Mouse (Mus musculus): ENCODE data around the gene Camsap2. TPM values are rescaled to one million over a fixed set of nuclear protein-coding genes. Genes with fewer than 3 reads are reported as not detected.

The Camsap2 gene
- polyA plus RNA-seq, 1 experiment from 2014 or later: 23.6 TPM

DNA sequence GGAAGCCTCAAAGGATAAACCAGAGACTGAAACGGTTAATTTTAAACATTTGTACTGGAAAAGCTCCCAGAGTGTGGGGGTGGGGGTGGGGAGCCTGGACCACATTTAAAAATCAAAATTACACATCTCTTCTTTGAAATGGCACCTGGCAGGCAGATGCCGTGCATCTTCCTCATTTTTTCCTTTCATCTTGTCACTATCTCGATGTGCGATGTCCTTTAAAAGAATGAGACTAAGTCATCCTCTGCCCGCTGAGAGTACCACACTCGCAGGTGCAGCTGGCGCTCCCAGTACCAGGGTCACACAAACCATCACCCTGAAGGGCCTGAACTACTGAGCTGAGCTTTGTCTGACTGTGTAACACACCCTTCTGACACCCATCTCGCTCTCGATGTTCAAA lies 87.4 kb downstream of the Camsap2 start:
- ATAC-seq: no peak
- peaks cover 16% of the 10 kb centered on the region for H3K27me3 ChIP-seq (replicated peaks; ENCODE audit: control insufficient read depth, insufficient read depth, low read length)

DNA sequence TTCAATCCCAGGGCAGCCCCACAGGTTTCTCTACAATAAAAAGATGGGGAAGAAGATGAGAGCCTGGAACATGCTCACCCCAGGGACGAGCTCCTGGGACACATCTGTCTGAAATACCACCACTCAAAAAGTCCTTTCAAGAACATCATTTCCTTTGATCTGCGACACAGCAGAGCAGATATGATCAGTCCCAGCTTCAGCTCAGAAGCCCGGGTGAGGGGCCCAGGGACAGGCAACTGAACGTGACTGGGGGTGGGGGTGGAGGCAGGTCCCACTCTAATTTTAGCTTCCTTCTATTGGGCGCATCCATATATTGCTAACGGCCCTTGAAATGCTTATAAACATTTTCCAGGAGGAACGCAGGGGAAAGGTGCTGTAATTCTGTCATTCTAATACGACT lies 90.2 kb downstream of the Camsap2 start:
- Histone ChIP-seq H3K27me3 (replicated peaks; ENCODE audit: control insufficient read depth, insufficient read depth, low read length) (peaks cover 8% of the 10 kb centered on the region; the same call in 1 of the 2 replicates), H3K4me3 (ENCODE audit: low read length) (no peak overlapping the region), H3K4me2 (ENCODE audit: low read length) (no peak overlapping the region), H3K9ac (ENCODE audit: low read depth, low read length) (no peak overlapping the region), H3K36me3 (ENCODE audit: control insufficient read depth, insufficient read depth, low read length) (no peaks in the 10 kb centered on the region), H3K4me1 (ENCODE audit: control insufficient read depth, insufficient read depth, low read depth, low read length) (peaks cover 9% of the 10 kb centered on the region), H3K27ac (ENCODE audit: low read depth, low read length) (no peak overlapping the region), H3K9me3 (ENCODE audit: control insufficient read depth, low read length) (no peaks in the 10 kb centered on the region)
- 47% methylated on average over 8 of the region's 8 CpGs for WGBS
- ATAC-seq: no peak

More for the DNA sequence above, 87.4 kb downstream of the Camsap2 start:
- Histone ChIP-seq H3K9me3 (ENCODE audit: control insufficient read depth, low read length) (no peaks in the 10 kb centered on the region), H3K9ac (ENCODE audit: low read depth, low read length) (no peak overlapping the region), H3K36me3 (ENCODE audit: control insufficient read depth, insufficient read depth, low read length) (no peaks in the 10 kb centered on the region), H3K27ac (ENCODE audit: low read depth, low read length) (no peak overlapping the region), H3K4me1 (ENCODE audit: control insufficient read depth, insufficient read depth, low read depth, low read length) (peaks cover 12% of the 10 kb centered on the region), H3K4me2 (ENCODE audit: low read length) (no peak overlapping the region), H3K4me3 (ENCODE audit: low read length) (no peak overlapping the region)
- WGBS: 71% methylated on average over 9 of the region's 9 CpGs

DNA sequence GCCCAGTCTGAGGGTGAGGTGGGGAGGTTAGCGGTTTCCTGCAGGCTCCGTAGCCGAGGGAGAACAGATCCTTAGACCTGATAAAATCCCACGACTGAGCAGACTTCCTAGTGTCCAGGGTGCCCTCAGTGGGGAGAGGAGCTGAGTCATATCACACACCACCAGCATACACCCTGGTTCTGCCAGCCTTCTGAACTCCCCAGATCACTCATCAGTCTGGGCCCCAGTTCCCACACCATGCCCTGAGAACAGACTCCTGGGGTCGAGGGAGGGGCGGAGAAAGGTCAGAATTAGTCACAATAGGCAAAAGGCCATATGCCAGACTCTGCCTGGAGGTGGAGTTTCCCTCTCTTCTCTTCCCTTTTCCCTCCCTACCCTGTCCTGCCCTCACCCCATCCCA lies 90.7 kb downstream of the Camsap2 start:
- H3K36me3 ChIP-seq (ENCODE audit: control insufficient read depth, insufficient read depth, low read length): no peaks in the 10 kb centered on the region
- WGBS: 39% methylated on average over 6 of the region's 6 CpGs
- H3K9ac ChIP-seq (ENCODE audit: low read depth, low read length): no peak overlapping the region
- peaks cover 6% of the 10 kb centered on the region for H3K4me1 ChIP-seq (ENCODE audit: control insufficient read depth, insufficient read depth, low read depth, low read length)
- ATAC-seq: no peak
- H3K4me2 ChIP-seq (ENCODE audit: low read length): no peak overlapping the region
- no peak overlapping the region for H3K27ac ChIP-seq (ENCODE audit: low read depth, low read length)
- H3K27me3 ChIP-seq (replicated peaks; ENCODE audit: control insufficient read depth, insufficient read depth, low read length): peaks cover 8% of the 10 kb centered on the region; the same call in 1 of the 2 replicates
- no peaks in the 10 kb centered on the region for H3K9me3 ChIP-seq (ENCODE audit: control insufficient read depth, low read length)
- H3K4me3 ChIP-seq (ENCODE audit: low read length): no peak overlapping the region

DNA sequence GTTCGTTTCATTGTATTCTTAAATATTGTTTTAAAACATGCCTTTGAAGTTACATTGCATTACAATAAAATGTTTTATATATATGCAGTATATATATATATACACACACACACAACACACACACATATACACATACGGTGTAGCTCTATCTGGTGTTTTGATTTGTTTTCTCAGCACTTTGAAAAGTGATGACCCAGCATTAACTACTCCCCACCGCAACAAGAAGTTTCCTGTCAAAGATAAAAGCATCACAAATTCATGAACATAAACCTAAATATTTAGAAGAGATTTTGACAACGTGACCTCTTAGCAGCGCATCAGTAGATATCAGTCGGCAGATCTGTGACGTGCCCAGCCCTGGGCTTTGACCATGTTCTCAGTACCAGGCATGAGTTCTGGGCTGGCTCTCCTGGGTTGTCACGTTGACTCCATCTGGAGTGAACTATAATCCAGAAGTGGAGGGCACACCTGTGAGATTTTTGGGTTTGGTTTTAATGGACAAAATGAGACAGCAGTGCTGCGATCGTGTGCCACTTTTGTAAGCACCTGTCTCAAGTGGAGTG lies 91.3 kb downstream of the Camsap2 start:
- Histone ChIP-seq H3K4me1 (ENCODE audit: control insufficient read depth, insufficient read depth, low read depth, low read length) (peaks cover 2% of the 10 kb centered on the region), H3K27me3 (replicated peaks; ENCODE audit: control insufficient read depth, insufficient read depth, low read length) (peaks cover 8% of the 10 kb centered on the region; the same call in 1 of the 2 replicates), H3K4me3 (ENCODE audit: low read length) (no peak overlapping the region), H3K9me3 (ENCODE audit: control insufficient read depth, low read length) (no peaks in the 10 kb centered on the region), H3K27ac (ENCODE audit: low read depth, low read length) (no peak overlapping the region), H3K9ac (ENCODE audit: low read depth, low read length) (no peak overlapping the region), H3K36me3 (ENCODE audit: control insufficient read depth, insufficient read depth, low read length) (no peaks in the 10 kb centered on the region), H3K4me2 (ENCODE audit: low read length) (no peak overlapping the region)
- ATAC-seq: no peak
- 85% methylated on average over 10 of the region's 10 CpGs for WGBS

DNA sequence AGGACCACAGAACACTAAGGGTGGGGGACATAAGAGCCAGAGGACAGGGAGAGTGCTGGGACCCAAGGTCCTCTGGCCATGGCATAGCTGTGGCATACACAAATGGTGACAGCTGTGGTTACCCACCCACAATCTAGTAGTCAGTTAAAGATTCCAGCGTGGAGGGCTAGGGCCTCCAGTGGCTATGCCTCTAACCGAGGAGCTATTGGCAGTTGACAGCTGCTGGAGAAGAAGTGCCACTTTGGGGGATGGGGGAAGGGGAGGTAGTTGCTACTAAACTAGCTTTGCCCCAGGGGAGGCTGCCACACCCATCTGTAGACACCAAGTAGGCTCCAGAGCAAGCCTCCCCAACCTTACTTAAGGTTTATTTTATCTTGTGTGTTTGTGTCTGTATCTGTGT lies 92.4 kb downstream of the Camsap2 start:
- no peak for ATAC-seq

DNA sequence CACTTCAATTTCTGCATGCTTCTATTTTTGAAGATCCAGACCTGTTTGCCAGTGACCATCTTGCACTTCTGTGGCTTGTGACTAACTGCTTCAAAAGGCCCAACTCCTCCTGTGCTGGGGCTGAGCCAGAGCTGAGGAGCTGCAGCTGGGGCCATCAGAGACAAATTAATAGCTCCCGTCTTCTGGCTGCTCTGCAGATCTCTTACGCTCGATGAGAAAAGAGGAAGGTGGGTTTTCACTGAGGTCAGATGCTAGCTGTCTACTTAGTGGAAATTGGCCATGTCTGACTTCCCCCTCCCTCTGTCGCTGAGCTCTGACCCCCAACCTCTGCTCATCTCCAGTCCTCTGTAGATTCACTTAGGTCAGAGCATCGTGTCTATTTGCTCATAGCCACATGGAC lies 96.2 kb downstream of the Camsap2 start:
- H3K36me3 ChIP-seq (ENCODE audit: control insufficient read depth, insufficient read depth, low read length): no peaks in the 10 kb centered on the region
- no peaks in the 10 kb centered on the region for H3K4me1 ChIP-seq (ENCODE audit: control insufficient read depth, insufficient read depth, low read depth, low read length)
- H3K4me3 ChIP-seq (ENCODE audit: low read length): no peak overlapping the region
- no peak overlapping the region for H3K9ac ChIP-seq (ENCODE audit: low read depth, low read length)
- H3K4me2 ChIP-seq (ENCODE audit: low read length): no peak overlapping the region
- H3K27ac ChIP-seq (ENCODE audit: low read depth, low read length): no peak overlapping the region
- no peaks in the 10 kb centered on the region for H3K9me3 ChIP-seq (ENCODE audit: control insufficient read depth, low read length)
- WGBS: 50% methylated on average over 5 of the region's 5 CpGs
- ATAC-seq: no peak; the same call in 1 of the 2 replicates
- H3K27me3 ChIP-seq (replicated peaks; ENCODE audit: control insufficient read depth, insufficient read depth, low read length): no peaks in the 10 kb centered on the region

More for the DNA sequence above, 92.4 kb downstream of the Camsap2 start:
- H3K9ac ChIP-seq (ENCODE audit: low read depth, low read length): no peak overlapping the region
- 36% methylated on average over 2 of the region's 2 CpGs for WGBS
- no peak overlapping the region for H3K4me2 ChIP-seq (ENCODE audit: low read length)
- peaks cover 6% of the 10 kb centered on the region; the same call in 1 of the 2 replicates for H3K27me3 ChIP-seq (replicated peaks; ENCODE audit: control insufficient read depth, insufficient read depth, low read length)
- H3K4me3 ChIP-seq (ENCODE audit: low read length): no peak overlapping the region
- H3K27ac ChIP-seq (ENCODE audit: low read depth, low read length): no peak overlapping the region
- H3K9me3 ChIP-seq (ENCODE audit: control insufficient read depth, low read length): no peaks in the 10 kb centered on the region
- H3K4me1 ChIP-seq (ENCODE audit: control insufficient read depth, insufficient read depth, low read depth, low read length): no peaks in the 10 kb centered on the region
- H3K36me3 ChIP-seq (ENCODE audit: control insufficient read depth, insufficient read depth, low read length): no peaks in the 10 kb centered on the region

DNA sequence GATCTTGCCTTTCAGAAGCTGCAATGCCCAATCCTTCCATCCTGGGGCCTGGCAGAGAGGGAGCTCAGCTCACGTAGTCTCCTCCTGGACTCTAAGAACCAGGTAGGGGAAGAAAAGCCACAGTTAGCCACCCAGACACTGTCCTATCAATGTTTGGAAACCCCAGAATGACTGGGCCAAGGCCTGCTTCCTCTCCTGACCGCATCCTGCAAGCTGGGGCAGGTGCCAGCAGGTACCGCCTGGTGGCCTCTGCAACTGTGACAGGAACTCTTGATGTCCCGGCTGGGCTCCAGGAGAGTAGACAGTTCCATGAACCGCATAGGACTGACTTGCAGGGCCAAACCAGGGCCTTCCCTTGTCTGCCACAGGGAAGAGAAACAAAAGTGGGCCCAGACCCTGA lies 98.5 kb downstream of the Camsap2 start:
- 89% methylated on average over 5 of the region's 5 CpGs for WGBS
- Histone ChIP-seq H3K4me3 (ENCODE audit: low read length) (no peak overlapping the region), H3K4me1 (ENCODE audit: control insufficient read depth, insufficient read depth, low read depth, low read length) (no peaks in the 10 kb centered on the region), H3K4me2 (ENCODE audit: low read length) (no peak overlapping the region), H3K9ac (ENCODE audit: low read depth, low read length) (no peak overlapping the region), H3K27ac (ENCODE audit: low read depth, low read length) (no peak overlapping the region), H3K9me3 (ENCODE audit: control insufficient read depth, low read length) (no peaks in the 10 kb centered on the region), H3K27me3 (replicated peaks; ENCODE audit: control insufficient read depth, insufficient read depth, low read length) (no peaks in the 10 kb centered on the region), H3K36me3 (ENCODE audit: control insufficient read depth, insufficient read depth, low read length) (no peaks in the 10 kb centered on the region)
- no peak for ATAC-seq

DNA sequence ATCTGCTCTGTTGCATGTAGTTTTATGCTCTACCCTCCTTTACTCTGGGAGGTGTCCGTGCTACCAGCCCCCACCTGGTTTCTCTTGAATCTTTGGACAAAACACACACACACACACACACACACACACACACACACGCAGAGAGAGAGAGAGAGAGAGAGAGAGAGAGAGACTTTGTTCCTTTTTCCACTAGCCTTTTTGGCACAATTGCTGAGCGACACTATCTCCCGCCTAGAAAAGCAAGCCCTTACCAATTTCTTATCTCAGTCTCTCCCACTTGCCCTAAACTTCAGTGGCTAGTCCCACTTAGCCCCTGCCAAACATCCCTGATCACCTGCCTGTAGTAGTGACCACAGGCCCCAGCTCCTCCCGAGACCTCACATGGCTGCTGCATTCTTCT lies 101.4 kb downstream of the Camsap2 start:
- Histone ChIP-seq H3K4me2 (ENCODE audit: low read length) (no peak overlapping the region), H3K36me3 (ENCODE audit: control insufficient read depth, insufficient read depth, low read length) (no peaks in the 10 kb centered on the region), H3K4me3 (ENCODE audit: low read length) (no peak overlapping the region), H3K9me3 (ENCODE audit: control insufficient read depth, low read length) (no peaks in the 10 kb centered on the region), H3K9ac (ENCODE audit: low read depth, low read length) (no peak overlapping the region), H3K27me3 (replicated peaks; ENCODE audit: control insufficient read depth, insufficient read depth, low read length) (no peaks in the 10 kb centered on the region), H3K27ac (ENCODE audit: low read depth, low read length) (no peak overlapping the region), H3K4me1 (ENCODE audit: control insufficient read depth, insufficient read depth, low read depth, low read length) (no peaks in the 10 kb centered on the region)
- WGBS: 90% methylated on average over 4 of the region's 5 CpGs
- no peak for ATAC-seq

DNA sequence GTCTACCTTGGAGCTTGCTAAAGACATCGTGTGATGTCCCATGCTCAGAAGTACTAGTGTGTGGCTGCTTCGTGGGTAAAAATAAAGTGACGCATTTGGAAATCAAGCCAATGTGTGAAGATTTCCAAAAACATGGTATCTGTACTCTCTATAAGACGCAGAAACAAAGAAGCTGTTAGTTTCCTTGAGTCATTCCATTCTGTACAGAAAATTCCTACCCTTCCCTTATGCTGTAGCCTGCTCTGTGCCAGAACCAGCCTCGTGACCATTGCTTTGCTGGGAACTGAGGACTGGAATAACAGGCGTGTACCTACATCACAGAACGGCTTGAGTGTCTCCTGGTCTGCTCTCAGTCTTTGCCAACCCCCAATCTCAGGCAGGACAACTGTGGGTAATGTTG lies 104.1 kb downstream of the Camsap2 start:
- WGBS: 89% methylated on average over 7 of the region's 7 CpGs

DNA sequence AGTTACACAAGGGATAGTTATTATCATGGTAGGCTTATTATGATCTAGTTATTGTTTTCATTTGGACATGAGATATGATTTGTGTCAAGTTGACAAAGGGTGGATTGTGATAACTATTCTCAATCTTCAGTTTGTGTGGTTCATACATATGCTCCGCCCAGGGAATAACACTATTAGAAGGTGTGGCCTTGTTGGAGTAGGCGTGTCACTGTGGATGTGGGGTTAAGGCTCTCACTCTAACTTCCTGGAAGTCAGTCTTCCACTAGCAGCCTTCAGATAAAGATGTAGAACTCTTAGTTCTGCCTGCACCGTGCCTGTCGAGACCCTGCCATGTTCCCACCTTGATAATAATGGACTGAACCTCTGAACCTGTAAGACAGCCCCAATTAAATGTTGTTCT lies 107.4 kb downstream of the Camsap2 start:
- no peak for ATAC-seq
- 91% methylated on average over 4 of the region's 4 CpGs for WGBS
- Histone ChIP-seq H3K36me3 (ENCODE audit: control insufficient read depth, insufficient read depth, low read length) (no peaks in the 10 kb centered on the region), H3K4me1 (ENCODE audit: control insufficient read depth, insufficient read depth, low read depth, low read length) (peaks cover 4% of the 10 kb centered on the region), H3K27me3 (replicated peaks; ENCODE audit: control insufficient read depth, insufficient read depth, low read length) (no peaks in the 10 kb centered on the region), H3K27ac (ENCODE audit: low read depth, low read length) (no peak overlapping the region), H3K9me3 (ENCODE audit: control insufficient read depth, low read length) (no peaks in the 10 kb centered on the region), H3K9ac (ENCODE audit: low read depth, low read length) (no peak overlapping the region), H3K4me2 (ENCODE audit: low read length) (no peak overlapping the region), H3K4me3 (ENCODE audit: low read length) (no peak overlapping the region)

More for the DNA sequence above, 104.1 kb downstream of the Camsap2 start:
- no peaks in the 10 kb centered on the region for H3K36me3 ChIP-seq (ENCODE audit: control insufficient read depth, insufficient read depth, low read length)
- H3K9me3 ChIP-seq (ENCODE audit: control insufficient read depth, low read length): no peaks in the 10 kb centered on the region
- no peak overlapping the region for H3K4me2 ChIP-seq (ENCODE audit: low read length)
- no peak overlapping the region for H3K4me3 ChIP-seq (ENCODE audit: low read length)
- no peak overlapping the region for H3K27ac ChIP-seq (ENCODE audit: low read depth, low read length)
- H3K27me3 ChIP-seq (replicated peaks; ENCODE audit: control insufficient read depth, insufficient read depth, low read length): no peaks in the 10 kb centered on the region
- H3K4me1 ChIP-seq (ENCODE audit: control insufficient read depth, insufficient read depth, low read depth, low read length): no peaks in the 10 kb centered on the region
- no peak for ATAC-seq
- no peak overlapping the region for H3K9ac ChIP-seq (ENCODE audit: low read depth, low read length)

Measured in hindbrain, embryonic 16.5 days (tissue).